Mouse (Mus musculus) testis, adult 2 months (tissue): ENCODE data around the gene Golph3l.
A peak's percentile ranks its signal among the peaks of the same experiment; 100 is the strongest.

Source experiments
- CTCF ChIP-seq: fragments of 200-500 bp; IDR thresholded peaks from 2 replicates; pipeline ENCODE4 v1.5.1; 2012; ENCODE audit warnings: low read depth, mild to moderate bottlenecking, inconsistent platforms, low read length, moderate library complexity; ENCODE audit not compliant: control insufficient read depth, insufficient read depth, insufficient replicate concordance
- POLR2A ChIP-seq: fragments of 200-500 bp; IDR thresholded peaks from 2 replicates; pipeline ENCODE4 v1.6.1; 2012; ENCODE audit warnings: low read depth, mild to moderate bottlenecking, inconsistent platforms, low read length, moderate library complexity; ENCODE audit not compliant: control insufficient read depth

DNA sequence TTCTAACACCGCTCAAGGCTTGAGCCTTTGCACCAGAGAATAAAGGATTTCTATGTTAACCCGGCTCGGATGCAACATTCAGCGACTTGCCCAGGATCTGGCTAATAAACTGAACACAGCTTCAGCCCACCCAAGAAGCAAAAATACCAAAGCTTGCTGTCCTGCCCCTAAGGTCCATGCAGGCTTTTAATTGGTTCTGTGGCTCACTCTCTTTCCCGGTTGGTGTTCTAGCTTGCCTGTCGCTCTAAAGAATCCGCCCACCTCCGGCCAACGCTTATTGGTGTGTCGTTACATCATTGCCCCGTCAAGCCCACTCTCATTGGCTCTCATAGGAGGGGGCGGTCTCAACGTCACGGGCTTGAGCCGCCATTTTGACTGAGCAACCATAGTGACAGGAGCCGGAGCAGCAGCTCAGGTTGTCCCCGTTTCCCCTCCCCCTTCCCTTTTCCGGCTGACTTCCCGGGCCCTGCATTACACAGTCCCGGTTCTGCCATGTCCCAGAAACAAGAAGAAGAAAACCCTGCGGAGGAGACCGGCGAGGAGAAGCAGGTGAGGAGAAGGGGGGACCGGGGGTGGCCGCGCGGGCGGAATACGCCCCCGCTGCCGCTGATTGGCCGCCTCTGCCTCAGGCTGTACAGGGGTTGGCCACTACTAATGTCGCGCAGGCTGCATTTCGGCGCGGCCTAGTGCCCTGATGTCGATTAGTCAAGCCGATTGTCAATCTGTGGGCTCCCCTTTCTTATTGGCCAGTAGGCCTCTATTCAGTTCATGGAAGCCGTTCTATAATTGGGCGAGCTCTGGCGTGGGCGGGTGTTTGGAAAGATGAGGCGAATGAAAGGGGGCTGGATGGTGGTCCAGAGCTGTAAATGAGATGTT, 36.1 kb downstream of the Golph3l start, which contains the start of gene Ensa:
- TF ChIP-seq POLR2A (peak; percentile 83), CTCF (no peak)
